In genomic region chr1:52722586-52722985, GRCm38 (mm10) we compare ENCODE assay signal across 11 mouse cellular contexts. TPM values are rescaled to one million over a fixed set of nuclear protein-coding genes. Genes with fewer than 3 reads are reported as not detected.
DNase-seq lines count a peak whose midpoint lies in the region; ATAC-seq and TF ChIP-seq lines count a peak whose summit lies in the region.
"Had no signal": no experiment of that assay in that cellular context is flagged by ENCODE, and none has a peak within 500 bp of the region (broad histone marks: within the 10 kb centered on the region; RNA-seq: fewer than 3 reads in every experiment).

No protein-coding gene starts in this region.

- 31% methylated on average over 4 of the region's 4 CpGs for WGBS in lung, adult 2 months
- 63% methylated on average over 4 of the region's 4 CpGs for WGBS in limb, embryonic 10.5 days
- 46% methylated on average over 4 of the region's 4 CpGs for WGBS in kidney, embryonic 14.5 days

- H3K36me3 ChIP-seq in limb, embryonic 10.5 days, result no peaks in the 10 kb centered on the region
- H3K36me3 ChIP-seq in kidney, embryonic 14.5 days (ENCODE audit: control insufficient read depth, insufficient read depth, low read length), result no peaks in the 10 kb centered on the region
- H3K36me3 ChIP-seq: embryonic facial prominence, embryonic 12.5 days; limb, embryonic 15.5 days had no signal

- no peak overlapping the region for H3K4me2 ChIP-seq in kidney, embryonic 14.5 days (replicated peaks; ENCODE audit: low read depth, low read length)
- H3K4me2 ChIP-seq: embryonic facial prominence, embryonic 12.5 days; limb, embryonic 15.5 days had no signal

- peaks cover 8% of the 10 kb centered on the region for H3K4me1 ChIP-seq in lung, adult 2 months (ENCODE audit: control insufficient read depth, insufficient read depth, low read length)
- peaks cover 14% of the 10 kb centered on the region for H3K4me1 ChIP-seq in limb, embryonic 10.5 days
- H3K4me1 ChIP-seq in kidney, embryonic 14.5 days (ENCODE audit: control insufficient read depth, insufficient read depth, low read length), result no peaks in the 10 kb centered on the region

- H3K9ac ChIP-seq in kidney, embryonic 14.5 days (ENCODE audit: low read depth, low read length), result no peak overlapping the region
- H3K9ac ChIP-seq: embryonic facial prominence, embryonic 12.5 days; limb, embryonic 15.5 days had no signal

- TF ChIP-seq CTCF in lung, adult 2 months (IDR thresholded peaks at IDR 0.05; ENCODE audit: insufficient read depth, low read length), result no peak

- TF ChIP-seq POLR2A in lung, adult 2 months (IDR thresholded peaks at IDR 0.05; ENCODE audit: borderline replicate concordance, extremely low read depth, low read depth, low read length), result no peak

- H3K27ac ChIP-seq in limb, embryonic 10.5 days, result no peak overlapping the region
- H3K27ac ChIP-seq in kidney, embryonic 14.5 days (ENCODE audit: low read depth, low read length), result no peak overlapping the region
- H3K27ac ChIP-seq: embryonic facial prominence, embryonic 12.5 days; limb, embryonic 15.5 days had no signal

- DNase-seq in layer of hippocampus, adult 9-11 months, result peak; percentile 36
- DNase-seq in layer of hippocampus, adult 8-10 months (ENCODE audit: low spot score in 2 of 2), result no peak
- peak; percentile 17 to 26 for DNase-seq in urinary bladder, postnatal 36 days (ENCODE audit: low spot score in 2 of 2)
- no peak for DNase-seq in urinary bladder, postnatal 10 days (ENCODE audit: low spot score)
- DNase-seq in lung, adult 2 months, result peak; percentile 20
- DNase-seq in limb, embryonic 10.5 days (ENCODE audit: low spot score), result no peak
- DNase-seq in kidney, postnatal 25 days, result no peak
- DNase-seq: adrenal gland, adult 2 months had no signal

- H3K4me3 ChIP-seq in lung, adult 2 months (replicated peaks; ENCODE audit: extremely low read depth, low read depth, low read length), result no peak overlapping the region
- no peak overlapping the region for H3K4me3 ChIP-seq in limb, embryonic 10.5 days
- no peak overlapping the region for H3K4me3 ChIP-seq in kidney, embryonic 14.5 days (ENCODE audit: low read length)
- H3K4me3 ChIP-seq: embryonic facial prominence, embryonic 12.5 days; limb, embryonic 15.5 days had no signal

- no peaks in the 10 kb centered on the region for H3K9me3 ChIP-seq in limb, embryonic 10.5 days (replicated peaks)
- H3K9me3 ChIP-seq in kidney, embryonic 14.5 days (ENCODE audit: control insufficient read depth, low read length), result no peaks in the 10 kb centered on the region
- H3K9me3 ChIP-seq: embryonic facial prominence, embryonic 12.5 days; limb, embryonic 15.5 days had no signal

- H3K27me3 ChIP-seq in limb, embryonic 10.5 days (ENCODE audit: low read depth, poor library complexity, severe bottlenecking), result peaks cover 34% of the 10 kb centered on the region
- peaks cover 7% of the 10 kb centered on the region; the same call in 1 of the 2 replicates for H3K27me3 ChIP-seq in kidney, embryonic 14.5 days (ENCODE audit: control insufficient read depth, insufficient read depth, low read length)

- no peak for ATAC-seq in kidney, embryonic 14.5 days (ENCODE audit: low FRiP score, low TSS enrichment)

RNA-seq across cellular contexts. Expression of gene Mfsd6, which starts 4.7 kb away (rescaled TPM):
- total RNA-seq in layer of hippocampus, adult 8-10 months (2022), result 10 to 100 TPM; 78.0 to 94.4 (median 85.5) TPM
- 18.3 and 23.2 TPM in 2 replicates for polyA plus RNA-seq in lung, adult 2 months (2012; rRNA removed)
- 0.45 and 0.73 TPM in 2 replicates for polyA plus RNA-seq in limb, embryonic 10.5 days (2016; fragmentation: Nextera tagmentation; extraction: Ambion mirVana)
- 3.0 and 4.3 TPM in 2 replicates for polyA plus RNA-seq in kidney, embryonic 14.5 days (2014; fragmentation: Nextera tagmentation; extraction: Ambion mirVana)

Comparison
In these comparisons a context has a peak if more than half of its experiments do, and no peak if none do; other contexts are left out.
1. DNase-seq: peak in layer of hippocampus, adult 9-11 months (single experiment), urinary bladder, postnatal 36 days (2 of 2) and lung, adult 2 months (single experiment); none in layer of hippocampus, adult 8-10 months (0 of 2), urinary bladder, postnatal 10 days (single experiment), limb, embryonic 10.5 days (single experiment) and kidney, postnatal 25 days (0 of 2).